Mouse (Mus musculus): ENCODE measurements around the gene Cdc34.

Cdc34 gene

GRCm38 (mm10) chr10:79681591-79682245, at the start of gene Cdc34:
Gene Cdc34 (plus strand): TSS chr10:79682195.
- no peak for DNase-seq (ENCODE audit: extremely low read depth, low read depth, low spot score)

DNA sequence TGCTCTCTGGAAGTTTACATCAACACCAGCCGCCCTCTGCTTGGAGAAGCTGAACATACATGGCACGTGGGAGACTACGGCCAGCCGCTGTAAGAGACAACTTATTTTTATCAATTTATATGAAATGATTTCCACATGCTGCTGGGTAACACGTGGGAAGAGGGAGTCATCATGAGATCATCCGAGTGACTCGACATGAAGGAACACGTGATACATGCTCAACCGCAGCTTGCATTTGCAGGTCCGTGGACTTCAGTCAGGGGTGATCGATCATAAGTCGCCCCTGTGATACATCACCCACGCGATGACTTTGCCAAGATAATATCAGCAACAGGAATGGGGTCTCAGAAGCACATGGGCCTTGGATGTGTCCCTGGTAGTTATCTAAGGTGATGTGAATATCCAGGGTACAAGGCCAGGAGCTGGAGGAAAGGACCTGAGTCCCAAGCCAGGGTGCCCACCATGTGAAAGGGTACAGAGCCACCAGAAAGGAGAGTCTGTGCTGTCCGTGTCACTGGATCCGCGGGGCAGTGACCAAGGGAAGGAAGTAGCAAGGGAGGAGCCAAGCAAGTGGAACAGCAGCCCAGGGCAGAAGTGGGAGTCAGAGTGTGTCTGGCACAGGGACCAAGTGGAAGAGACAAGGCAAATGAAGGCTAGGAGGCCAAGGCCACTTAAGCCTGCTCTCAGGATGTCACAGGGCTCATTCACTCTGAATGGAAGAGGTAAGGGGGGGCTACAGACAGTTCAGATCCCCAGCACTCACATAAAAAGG, 48.8 kb upstream of the Cdc34 start:
- DNase-seq (ENCODE audit: extremely low read depth, low read depth, low spot score) = no peak

- no peak for DNase-seq (ENCODE audit: extremely low read depth, low read depth, low spot score)
These were observed 45.7 kb upstream of the Cdc34 start for GRCm38 (mm10) chr10:79636287-79636686.

DNA sequence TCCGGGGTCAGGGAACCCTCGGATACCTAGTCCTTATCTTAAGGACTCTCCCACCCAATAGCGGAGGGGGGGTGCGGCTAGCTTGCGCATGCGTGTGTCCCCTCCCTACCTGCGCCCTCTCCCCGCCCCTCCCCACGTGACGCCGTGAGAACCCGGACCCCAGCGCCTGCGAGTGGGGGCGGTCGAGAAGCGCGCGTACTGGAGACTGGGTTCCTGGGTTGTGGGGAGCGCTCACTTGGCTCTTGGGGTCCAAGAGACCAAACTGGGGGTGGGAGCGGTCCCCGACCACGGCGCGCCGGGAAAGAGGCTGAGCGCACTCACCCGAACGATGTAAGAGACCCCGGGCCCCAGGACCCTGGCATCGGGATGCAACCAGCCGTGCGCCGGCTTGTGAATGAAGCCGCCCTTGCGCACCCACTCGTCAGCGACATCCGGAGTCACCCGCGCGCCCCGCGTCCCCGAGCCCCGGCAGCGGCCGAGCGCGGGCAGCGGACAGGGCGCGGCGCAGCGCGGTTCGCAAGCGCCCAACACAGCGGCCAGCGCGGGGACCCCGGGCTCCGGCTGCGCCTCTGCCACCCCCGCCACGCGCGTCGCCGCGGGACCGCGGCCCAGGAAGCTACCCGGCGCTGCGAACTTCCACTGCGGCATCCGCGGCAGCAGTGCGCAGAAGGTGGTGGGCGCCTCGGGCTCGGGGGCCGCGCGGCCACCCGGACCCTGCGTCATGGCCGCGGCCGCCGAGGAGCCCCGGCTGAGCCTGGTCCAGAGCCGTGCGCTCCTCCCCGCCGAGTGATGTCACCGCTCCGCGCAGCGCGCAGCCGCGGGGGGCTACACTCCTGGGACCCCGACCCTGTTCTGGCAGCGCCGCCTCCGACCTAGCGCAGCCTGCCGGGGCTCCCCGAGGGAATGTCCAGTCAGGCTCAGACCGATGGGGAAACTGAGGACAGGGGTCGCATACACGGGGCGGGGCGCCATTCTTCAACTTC, 44.6 kb upstream of the Cdc34 start, which contains the start of gene Shc2:
Shc2 (minus strand) TSS at position 791 of the 983 bp plus-strand sequence.
- DNase-seq (ENCODE audit: extremely low read depth, low read depth, low spot score) = no peak

GRCm38 (mm10) chr10:79638486-79639204, 43.4 kb upstream of the Cdc34 start:
- no peak for DNase-seq (ENCODE audit: extremely low read depth, low read depth, low spot score)

GRCm38 (mm10) chr10:79645711-79646110, 36.3 kb upstream of the Cdc34 start, which contains the start of gene Odf3l2:
Gene Odf3l2 (minus strand): TSS chr10:79645738.
- no peak for DNase-seq (ENCODE audit: extremely low read depth, low read depth, low spot score)

DNA sequence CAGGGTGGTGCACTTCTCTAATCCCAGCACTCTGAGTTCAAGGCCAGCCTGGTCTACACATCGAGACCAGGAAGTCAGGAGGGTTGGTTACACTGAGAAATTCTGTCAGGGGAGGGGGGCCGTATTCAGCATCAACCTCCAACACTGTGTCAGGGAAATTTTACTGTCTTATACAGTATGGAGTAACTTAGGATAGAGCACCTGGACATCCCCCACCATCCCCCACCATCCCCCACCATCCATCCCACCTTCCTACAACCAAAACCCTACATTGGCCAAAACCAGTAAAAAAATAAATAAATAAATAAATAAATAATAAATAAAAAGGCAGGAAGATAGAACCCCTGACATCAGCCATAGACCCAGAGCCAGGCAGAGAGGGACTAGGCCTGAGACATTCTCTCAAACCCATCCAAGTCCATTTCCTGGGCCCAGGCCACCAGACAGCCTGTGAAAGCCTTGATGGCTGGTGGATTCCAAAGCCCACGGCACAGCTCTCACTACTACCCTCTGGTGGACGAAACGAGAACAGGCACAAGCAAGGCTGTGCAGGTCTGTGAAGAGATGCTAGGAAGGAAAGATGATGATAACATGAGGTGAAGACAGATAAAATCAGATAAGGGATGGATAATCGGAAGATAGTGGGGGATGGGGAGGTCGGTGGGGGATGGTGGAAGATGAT, 32.8 kb upstream of the Cdc34 start:
- DNase-seq (ENCODE audit: extremely low read depth, low read depth, low spot score) = no peak

DNA sequence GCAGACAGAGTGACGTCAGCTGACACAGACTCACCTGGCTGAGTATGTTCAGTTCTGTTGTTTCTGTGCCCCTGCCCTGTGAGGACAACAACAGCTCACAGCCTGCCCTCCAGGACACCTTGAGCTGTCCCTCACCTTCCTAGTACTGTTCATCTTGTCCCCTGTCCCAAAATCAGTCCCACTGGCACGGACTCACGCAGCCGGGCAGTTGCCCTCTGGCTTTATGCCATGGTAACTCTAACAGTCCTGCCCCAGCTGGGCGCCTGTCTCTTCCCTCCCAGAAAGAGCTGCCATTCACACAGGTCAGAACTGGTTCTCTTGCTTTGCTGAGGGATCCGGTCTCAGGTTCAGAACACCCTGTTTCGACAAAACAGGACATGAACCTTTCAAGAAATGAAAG, 29.2 kb upstream of the Cdc34 start:
- no peak for DNase-seq (ENCODE audit: extremely low read depth, low read depth, low spot score)

DNA sequence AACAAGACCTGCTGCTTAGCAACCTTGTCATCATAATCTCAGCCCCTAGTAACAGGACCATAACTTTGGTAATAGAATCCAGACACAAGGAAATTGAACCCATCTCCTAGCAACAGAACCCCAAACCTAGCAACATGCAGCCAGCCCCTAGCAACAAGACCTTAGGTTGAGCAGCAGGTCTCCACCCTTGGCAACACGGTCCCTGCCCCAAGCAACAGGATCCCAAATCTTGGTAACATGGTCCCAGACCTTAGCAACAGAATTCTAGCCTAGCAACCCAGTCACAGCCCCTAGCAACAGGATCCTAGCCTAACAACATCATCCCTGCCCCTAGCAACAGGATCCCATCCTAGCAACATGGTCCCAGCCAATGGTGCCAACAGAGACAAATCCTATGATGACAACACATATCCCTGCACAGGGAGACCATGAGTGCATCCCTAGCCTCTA, 27.0 kb upstream of the Cdc34 start:
- DNase-seq (ENCODE audit: extremely low read depth, low read depth, low spot score) = no peak

GRCm38 (mm10) chr10:79658829-79659228, 23.2 kb upstream of the Cdc34 start:
- DNase-seq (ENCODE audit: extremely low read depth, low read depth, low spot score) = no peak

DNA sequence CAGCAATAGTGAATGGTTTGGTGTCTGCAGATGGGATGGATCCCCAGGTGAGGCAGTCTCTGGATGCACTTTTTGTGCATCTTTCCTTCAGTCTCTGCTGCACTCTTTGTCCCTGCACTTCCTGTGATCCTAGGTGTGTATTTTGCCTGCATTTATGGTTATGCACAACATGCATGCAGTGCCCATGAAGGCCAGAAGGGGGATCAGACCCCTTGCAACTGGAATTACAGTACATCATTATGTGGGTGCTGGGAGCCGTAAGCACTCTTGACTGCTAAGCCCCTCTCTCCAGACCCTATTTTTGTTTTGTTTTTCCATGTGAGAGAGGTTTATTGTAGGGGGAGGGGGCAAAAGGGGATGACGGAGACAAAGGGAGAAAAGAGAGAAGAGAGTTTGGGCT, 21.7 kb upstream of the Cdc34 start:
- DNase-seq (ENCODE audit: extremely low read depth, low read depth, low spot score) = no peak

GRCm38 (mm10) chr10:79661861-79662260, 20.1 kb upstream of the Cdc34 start:
- no peak for DNase-seq (ENCODE audit: extremely low read depth, low read depth, low spot score)

DNA sequence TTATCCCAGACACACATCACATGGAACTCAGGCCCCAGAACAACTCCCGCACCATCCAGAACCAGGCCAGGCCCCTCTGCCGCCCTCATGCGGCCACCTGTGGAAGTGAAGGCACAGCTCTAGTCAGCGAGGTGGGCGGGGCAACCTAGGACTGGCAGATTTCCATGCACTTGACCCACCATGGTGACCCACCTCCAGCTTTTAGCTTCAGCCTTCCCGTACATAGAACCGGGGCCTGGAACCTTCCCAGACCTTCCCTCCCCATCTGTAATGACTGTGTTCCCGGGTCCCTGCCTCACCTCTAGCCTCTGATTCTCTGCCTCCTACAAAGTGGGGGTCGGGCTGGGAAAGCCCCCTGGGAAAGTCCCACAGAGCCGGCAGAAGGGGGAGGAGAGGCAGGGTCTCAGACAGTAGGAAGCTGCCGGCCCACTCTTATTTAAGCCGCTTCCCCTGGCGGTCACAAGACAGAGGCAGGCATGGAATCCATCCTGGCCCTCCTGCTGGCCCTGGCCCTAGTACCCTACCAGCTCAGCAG, 17.8 kb upstream of the Cdc34 start, which contains the start of gene Madcam1:
Madcam1 (plus strand) TSS at position 429 of the 535 bp plus-strand sequence.
- DNase-seq (ENCODE audit: extremely low read depth, low read depth, low spot score) = no peak

GRCm38 (mm10) chr10:79665051-79665450, 16.9 kb upstream of the Cdc34 start:
- DNase-seq (ENCODE audit: extremely low read depth, low read depth, low spot score) = no peak

GRCm38 (mm10) chr10:79666493-79666892, 15.5 kb upstream of the Cdc34 start:
- no peak for DNase-seq (ENCODE audit: extremely low read depth, low read depth, low spot score)

DNA sequence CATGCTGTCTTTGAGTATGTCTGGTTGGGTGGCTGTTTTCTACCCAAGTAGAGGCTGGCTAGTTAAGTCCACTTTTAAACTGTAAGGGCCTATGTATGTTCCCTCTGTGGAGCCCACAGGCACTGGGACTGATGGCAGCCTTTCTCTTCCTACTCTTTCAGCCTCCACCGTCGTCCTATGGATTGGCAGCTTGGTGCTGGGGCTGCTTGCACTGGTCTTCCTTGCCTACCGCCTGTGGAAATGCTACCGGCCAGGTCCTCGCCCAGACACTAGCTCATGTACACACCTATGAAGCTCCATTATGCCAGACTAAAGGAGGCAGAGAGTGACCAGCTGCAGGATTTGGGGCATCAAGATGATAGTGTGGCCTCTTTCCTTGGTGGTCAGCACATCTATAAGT, 13.9 kb upstream of the Cdc34 start:
- no peak for DNase-seq (ENCODE audit: extremely low read depth, low read depth, low spot score)

GRCm38 (mm10) chr10:79668771-79669575, 13.0 kb upstream of the Cdc34 start, which contains the start of gene Tpgs1:
Gene Tpgs1 (plus strand): TSS chr10:79669369.
- DNase-seq (ENCODE audit: extremely low read depth, low read depth, low spot score) = no peak

DNA sequence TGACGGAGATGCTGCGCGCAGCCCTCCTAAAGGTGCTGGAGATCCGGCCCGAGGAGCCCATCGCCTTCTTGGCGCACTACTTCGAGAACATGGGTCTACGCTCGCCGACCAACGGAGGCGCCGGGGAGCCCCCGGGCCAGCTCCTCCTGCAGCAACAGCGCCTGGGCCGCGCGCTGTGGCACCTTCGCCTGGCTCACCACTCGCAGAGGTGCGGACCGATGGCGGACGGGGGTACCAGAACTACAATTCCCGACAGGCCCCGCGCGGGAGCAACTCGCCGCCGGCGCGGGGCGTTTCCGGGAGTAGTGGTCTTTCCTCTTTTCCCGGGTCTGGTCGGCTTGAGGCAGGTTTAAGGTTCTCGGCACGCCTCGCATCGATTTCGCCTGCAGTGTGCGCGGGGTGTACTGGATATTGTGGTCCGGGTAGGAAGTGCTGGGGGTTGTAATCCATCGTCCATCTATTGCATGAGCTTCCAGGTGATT, 12.4 kb upstream of the Cdc34 start:
- no peak for DNase-seq (ENCODE audit: extremely low read depth, low read depth, low spot score)

Measured in fat pad, adult 2 months (tissue).